Mouse (Mus musculus) stomach, adult 2 months (tissue): ENCODE results near the gene Fpr-rs7. TPM values are rescaled to one million over a fixed set of nuclear protein-coding genes. Genes with fewer than 3 reads are reported as not detected.

ENCODE experiments used
- polyA plus RNA-seq: library from polyadenylated mRNA; depleted of rRNA; stranded (reverse); fragments of >200 nt; gene quantifications from 2 replicates; pipeline ENCODE4 v1.2.3, GENCODE M21; 2012; rRNA removed

The Fpr-rs7 gene
- polyA plus RNA-seq: not detected in 2 replicates

DNA sequence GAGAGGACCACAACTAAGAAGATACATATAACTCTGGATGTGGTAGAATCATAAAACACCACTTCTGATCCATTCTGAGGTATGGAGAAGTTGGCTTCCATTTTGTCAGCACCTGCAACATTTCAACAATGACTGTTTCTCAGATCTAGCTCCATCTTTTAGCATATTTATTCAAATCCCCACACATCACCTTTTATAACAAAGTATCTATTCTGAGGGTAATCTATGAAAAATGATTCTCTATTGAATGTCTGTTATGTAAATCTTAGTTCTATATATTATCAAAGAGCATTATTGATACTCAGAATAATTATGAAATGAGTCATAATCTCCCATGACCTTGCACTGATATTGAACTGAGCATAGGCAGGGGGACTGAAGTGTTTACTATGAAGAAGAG lies at the start of gene Fpr-rs7:
TSS of gene Fpr-rs7 (minus strand) at position 101 of the 400 bp plus-strand sequence.

Other genes starting within 250 kb of the Fpr-rs7 start
- not detected in 2 replicates for gene Vmn2r104, start 65.9 kb downstream of the Fpr-rs7 start, polyA plus RNA-seq
- not detected in 2 replicates for gene Fpr-rs6, start 68.9 kb upstream of the Fpr-rs7 start, polyA plus RNA-seq
- not detected in 2 replicates for gene Vmn2r105, start 120.8 kb upstream of the Fpr-rs7 start, polyA plus RNA-seq
- not detected in 2 replicates for gene Vmn2r106, start 171.3 kb upstream of the Fpr-rs7 start, polyA plus RNA-seq
- not detected in 2 replicates for gene Vmn2r107, start 231.0 kb upstream of the Fpr-rs7 start, polyA plus RNA-seq